Mouse (Mus musculus) brain, embryonic 18.5 days (tissue): ENCODE data around the gene Gab1.

ENCODE experiments used
- DNase-seq: peaks from one replicate; pipeline ENCODE4 v3.0.0-alpha.2; 2012; ENCODE audit warnings: low read depth, low spot score

Gene Gab1

GRCm38 (mm10) chr8:80873723-80874427, 6.4 kb downstream of the Gab1 start:
- DNase-seq = no peak

GRCm38 (mm10) chr8:80872688-80873087, 7.6 kb downstream of the Gab1 start:
- no peak for DNase-seq

DNA sequence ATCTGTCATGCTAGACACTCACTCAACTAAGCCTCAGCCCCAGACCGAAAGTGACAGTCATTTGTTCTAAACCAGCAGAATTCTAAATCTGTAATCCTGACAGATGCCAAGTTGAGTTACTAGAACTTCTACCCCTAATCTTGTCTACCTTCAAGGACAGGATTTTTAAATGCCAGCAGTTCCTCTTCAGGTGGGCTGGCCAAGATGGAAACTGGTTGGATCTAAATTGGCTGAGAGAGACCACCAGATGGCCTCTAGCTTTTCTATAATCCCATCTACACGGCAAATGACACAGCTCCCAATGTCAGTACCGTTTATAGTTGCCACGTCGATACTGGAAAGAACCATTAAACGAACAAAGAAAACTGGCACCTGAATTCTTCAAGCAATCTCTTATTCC, 8.9 kb downstream of the Gab1 start:
- DNase-seq = no peak

DNA sequence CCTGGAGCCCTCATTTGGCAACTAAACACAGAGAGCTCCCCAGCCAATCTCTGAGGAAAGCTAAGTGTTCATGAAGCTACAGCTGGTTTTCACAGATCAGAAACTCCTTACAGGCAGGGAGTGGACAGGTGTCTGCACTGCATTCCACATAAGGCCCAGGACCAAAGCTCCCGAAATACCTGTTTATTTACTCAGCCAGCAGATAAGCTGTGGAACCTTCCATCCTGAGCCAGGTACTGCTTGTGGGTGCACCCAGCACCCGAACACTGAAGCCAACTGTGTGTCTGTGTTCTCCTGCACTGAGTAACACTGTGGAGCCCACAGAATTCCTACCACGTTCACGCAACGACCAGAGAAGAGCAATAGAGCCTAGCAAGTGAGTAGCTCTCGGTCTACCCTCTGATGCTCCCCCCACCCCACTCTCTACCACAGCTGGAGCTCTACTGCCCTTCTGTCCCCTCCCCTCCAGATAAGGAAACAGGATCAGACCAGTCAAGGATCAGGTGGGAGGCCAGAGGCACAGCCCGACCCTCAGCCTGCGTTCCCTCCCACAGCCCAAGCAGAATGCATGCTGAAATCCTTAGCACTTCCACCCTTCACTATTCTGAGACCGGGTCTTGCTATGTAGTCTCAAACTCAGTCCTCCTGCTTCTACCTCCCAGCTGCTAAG, 9.6 kb downstream of the Gab1 start:
- DNase-seq = no peak

DNA sequence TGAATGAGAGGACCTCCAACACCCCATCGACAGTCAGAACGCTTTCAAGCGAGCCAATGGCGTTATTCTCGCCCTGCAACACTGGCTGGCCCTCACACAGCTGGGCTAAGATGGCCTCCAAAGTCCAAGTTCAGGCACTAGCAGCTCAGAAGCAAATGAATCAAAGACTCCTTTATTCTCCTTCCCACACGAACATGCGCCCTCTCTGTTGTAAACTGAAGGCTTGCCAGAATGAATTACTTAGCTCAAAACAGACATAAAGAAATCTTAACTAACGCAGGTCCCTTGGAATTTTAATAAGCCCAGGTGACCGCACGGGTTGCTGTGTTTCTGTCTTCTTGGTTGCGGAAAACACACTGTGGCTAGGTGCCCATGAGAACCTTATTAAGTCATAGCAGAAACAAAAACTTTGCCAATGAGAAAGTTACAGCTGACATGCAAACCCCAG, 10.4 kb downstream of the Gab1 start:
- no peak for DNase-seq

- DNase-seq = no peak
These were observed 11.5 kb downstream of the Gab1 start for GRCm38 (mm10) chr8:80868801-80869323.

DNA sequence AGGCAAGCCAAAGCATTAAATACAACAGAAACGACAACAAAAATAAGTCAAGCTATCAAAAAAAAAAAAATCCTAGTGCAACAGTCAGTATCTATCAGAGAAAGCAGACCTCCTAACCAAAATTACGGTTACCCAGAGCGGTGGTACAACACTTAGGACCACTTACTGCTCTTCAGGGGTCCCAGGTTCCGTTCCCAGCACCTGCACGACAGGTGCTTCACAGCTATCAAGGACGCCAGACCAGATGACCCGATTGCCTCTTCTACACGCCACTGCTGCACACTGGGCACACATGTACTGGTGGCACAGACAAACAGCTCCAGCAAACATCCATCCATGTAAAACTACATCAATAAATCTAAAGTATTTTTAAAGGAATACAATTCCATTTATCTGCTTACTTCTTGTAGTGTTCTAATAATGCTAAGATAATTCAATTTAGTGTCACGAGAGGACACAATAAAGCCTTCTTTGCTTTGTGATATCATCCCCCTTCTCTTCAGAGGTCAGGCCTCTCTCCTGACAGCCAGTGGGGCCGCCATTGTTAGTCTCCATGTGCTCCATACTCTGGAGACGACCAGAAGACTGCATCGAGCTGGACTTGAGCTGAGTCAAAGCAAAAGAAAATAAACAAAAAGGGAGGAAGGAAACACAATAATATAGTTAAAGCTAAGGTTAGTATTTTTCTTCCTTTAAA, 12.2 kb downstream of the Gab1 start:
- DNase-seq = no peak

- no peak for DNase-seq
These were observed 12.7 kb downstream of the Gab1 start for GRCm38 (mm10) chr8:80867598-80867997.

DNA sequence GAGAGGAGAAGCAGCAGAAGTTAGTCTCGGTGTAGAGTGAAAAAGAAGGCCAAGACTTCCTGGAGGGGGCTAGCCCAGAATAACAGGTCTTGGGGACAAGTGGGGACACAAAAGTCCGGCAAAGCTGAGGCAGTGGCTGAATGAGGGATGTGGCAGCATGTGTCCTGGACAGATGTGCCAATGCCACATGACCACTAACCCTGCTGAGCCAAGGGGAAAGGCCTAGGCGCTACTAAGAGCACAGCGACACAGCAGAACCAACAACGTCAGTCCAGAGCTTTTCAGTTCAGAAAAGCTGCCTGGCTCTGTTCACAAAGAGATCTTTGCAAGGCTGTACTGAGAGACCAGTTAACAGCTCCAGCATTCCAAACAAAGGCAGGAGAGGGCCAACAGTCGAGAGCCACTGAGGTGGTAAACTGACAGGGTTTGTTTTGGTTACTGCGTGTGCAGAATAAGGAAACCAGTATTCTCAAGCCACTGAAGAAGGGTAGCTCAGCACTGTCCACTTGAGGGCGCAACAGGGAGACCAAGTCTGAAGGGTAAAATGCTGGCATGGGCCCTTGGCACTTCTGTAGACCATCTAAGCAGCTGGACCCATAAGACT, 15.0 kb downstream of the Gab1 start:
- no peak for DNase-seq

DNA sequence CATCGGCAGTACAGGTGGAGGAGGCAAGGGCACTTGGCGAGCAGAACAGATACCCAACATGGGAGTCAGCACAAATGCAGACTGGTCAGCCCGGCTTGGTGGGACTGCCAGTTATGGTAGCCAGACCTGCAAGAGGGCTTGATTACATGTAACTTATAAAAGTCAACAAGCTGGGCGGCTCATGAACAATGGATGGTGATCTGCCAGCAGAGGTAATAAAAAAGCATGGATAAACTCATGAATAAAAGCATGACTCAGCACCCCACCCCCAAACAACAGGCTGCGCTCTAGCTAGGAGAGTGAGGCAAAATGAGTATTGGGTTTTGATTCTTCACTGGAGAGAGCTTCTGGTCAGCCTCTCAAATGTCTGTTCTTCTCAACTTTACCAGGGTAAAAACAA, 16.9 kb downstream of the Gab1 start:
- no peak for DNase-seq

GRCm38 (mm10) chr8:80859180-80859775, 21.0 kb downstream of the Gab1 start:
- no peak for DNase-seq

DNA sequence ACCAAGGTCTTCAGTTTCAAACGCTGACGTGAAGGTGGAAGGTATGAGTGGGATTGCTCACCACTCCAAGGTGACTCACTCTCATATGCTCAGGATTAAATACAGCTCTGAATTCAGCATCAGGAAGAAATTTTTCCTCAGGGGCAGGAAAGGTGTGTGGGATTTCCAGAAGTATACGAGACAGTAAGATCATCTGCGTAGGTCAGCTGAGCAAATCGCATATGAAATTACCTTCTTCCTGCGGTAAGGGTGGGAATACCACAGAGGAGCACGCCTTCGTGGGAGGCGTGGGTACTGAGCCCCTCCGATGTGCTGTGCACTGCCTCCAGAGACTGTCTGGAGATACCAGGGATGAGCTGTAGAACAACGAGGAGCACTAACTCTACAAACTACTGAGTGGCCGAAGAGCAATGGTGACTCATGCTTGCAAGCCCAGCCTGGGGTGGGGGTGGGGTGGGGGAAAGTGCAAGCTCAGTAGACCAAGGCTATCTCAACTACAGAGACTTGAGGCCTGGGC, 22.4 kb downstream of the Gab1 start:
- no peak for DNase-seq

GRCm38 (mm10) chr8:80857128-80857527, 23.2 kb downstream of the Gab1 start:
- no peak for DNase-seq

GRCm38 (mm10) chr8:80856606-80857005, 23.7 kb downstream of the Gab1 start:
- no peak for DNase-seq

DNA sequence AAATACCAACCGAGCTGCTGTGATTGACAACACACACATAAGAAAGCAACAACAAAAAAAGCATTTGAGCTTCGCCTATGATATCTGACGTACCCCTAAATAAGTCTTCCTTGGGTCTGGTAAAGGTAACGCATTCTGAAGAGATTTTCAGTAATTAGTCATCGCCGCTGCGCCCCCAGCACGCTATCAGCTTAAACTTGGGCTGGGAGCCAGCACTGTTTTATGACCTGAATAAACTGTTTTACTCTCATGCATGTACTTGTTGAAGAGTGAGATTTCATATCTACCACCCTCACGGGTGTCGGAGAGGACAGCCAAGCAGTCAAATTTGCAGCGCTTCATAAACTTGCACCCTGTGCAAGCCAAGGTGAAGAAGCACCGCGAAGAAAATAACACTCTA, 26.7 kb downstream of the Gab1 start:
- DNase-seq = no peak

DNA sequence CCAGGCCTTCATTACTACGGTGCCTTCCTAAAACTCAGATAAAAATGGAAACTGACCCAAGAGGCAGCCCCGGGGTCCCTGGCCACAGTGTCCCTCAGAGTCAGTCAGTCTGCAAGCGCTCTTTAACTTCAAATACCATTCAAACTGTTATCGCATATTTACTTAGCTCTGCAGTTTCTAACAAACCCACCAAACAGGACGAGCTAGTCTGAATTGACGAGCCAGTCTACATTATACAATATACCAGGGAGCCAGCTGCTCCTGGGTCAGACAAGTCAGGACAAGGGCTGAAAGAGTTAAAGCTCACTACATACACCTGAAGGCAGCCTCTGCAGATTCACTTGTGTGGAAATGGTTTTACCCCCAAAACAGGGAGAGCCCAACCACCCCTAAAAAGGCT, 27.1 kb downstream of the Gab1 start:
- no peak for DNase-seq

- no peak for DNase-seq
These were observed 27.7 kb downstream of the Gab1 start for GRCm38 (mm10) chr8:80852412-80853165.

DNA sequence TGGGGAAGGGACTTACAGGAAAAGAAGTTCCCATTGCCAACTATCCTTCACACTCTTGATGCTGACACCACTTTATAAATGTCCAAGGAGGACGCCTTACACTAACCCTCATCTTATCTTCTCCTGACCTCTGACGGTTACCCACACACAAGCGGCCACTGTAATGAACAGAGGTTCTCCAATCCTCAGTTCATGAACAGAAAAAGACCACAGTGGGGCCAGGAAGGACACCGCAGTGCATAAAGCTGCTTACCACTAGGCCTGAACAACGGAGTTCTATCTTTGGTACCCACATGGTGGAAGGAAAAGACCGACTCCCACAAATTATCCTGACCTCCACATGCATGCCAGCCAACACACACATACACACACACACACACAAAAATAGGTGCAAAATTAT, 28.7 kb downstream of the Gab1 start:
- no peak for DNase-seq

DNA sequence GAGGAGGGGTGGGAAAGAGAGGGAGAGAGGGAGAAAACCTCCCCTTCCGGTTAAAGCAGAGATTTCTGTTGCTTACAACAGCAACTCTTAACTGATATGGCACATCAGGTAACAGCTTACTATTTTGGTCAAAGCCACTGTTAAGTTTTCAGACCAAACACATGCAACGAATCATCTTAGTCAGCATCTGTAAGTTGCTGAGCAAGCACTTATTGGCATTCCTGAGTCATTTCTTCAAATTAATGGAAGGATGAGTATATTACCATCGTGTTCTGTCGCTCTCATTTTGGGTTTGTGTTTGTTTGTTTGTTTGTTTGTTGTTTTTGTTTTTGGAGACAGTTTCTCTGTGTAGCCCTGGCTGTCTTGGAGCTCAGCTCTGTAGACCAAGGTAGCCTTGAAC, 30.3 kb downstream of the Gab1 start:
- no peak for DNase-seq

DNA sequence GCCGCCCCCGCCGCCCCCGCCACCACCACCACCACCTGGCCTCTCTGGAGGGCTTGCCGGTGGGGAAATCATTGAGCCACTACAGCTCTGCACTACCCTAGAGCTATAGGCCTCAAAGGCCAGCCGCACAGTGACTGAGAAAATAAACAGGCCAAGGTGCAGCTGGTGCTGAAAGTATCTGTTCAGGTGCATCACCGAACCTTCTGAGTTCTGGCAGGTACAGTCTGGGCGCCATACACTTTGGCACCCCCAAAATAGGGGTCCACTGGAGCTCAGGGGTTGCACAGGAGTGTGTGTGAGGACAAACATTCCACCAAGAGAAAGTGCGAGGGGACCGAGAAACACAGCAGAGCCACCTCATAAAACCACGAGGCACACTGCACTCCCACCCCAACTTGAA, 31.7 kb downstream of the Gab1 start:
- DNase-seq = no peak

- DNase-seq = no peak
These were observed 32.4 kb downstream of the Gab1 start for GRCm38 (mm10) chr8:80847912-80848311.
